Mouse (Mus musculus) liver, embryonic 11.5 days (tissue): Measurements from ENCODE around the gene Cpeb2. TPM values are rescaled to one million over a fixed set of nuclear protein-coding genes. Genes with fewer than 3 reads are reported as not detected.

ENCODE experiments used
- ATAC-seq: fragments of 200-750 bp; cut with Nextera tagmentation; replicated peaks from 2 replicates; pipeline ENCODE4 v1.8.0; 2017; ENCODE audit warnings: moderate number of reproducible peaks, mild to moderate bottlenecking, moderate TSS enrichment, moderate library complexity; ENCODE audit not compliant: low FRiP score
- DNase-seq: peaks from one replicate; pipeline ENCODE4 v3.0.0-alpha.2; 2017; ENCODE audit warnings: low spot score
- H3K27ac ChIP-seq: fragments of 300-500 bp; sonication (generic); 2 replicates; pipeline ENCODE4 v1.5.1; 2014; ENCODE audit warnings: mild to moderate bottlenecking, low read depth, low read length, control low read depth
- H3K27me3 ChIP-seq: fragments of 300-500 bp; sonication (generic); replicated peaks from 2 replicates; pipeline ENCODE4 v1.6.1; 2014; ENCODE audit warnings: low read length, mixed read lengths; ENCODE audit not compliant: control insufficient read depth, insufficient read depth
- H3K36me3 ChIP-seq: fragments of 300-500 bp; sonication (generic); 2 replicates; pipeline ENCODE4 v1.6.1; 2014; ENCODE audit warnings: mild to moderate bottlenecking, low read length, moderate library complexity, mixed read lengths; ENCODE audit not compliant: control insufficient read depth, insufficient read depth
- H3K4me1 ChIP-seq: fragments of 300-500 bp; sonication (generic); replicated peaks from 2 replicates; pipeline ENCODE4 v1.6.1; 2014; ENCODE audit warnings: low read length, mixed read lengths; ENCODE audit not compliant: control insufficient read depth, insufficient read depth
- H3K4me2 ChIP-seq: fragments of 300-500 bp; sonication (generic); 2 replicates; pipeline ENCODE4 v1.6.1; 2014; ENCODE audit warnings: mild to moderate bottlenecking, control low read depth, moderate library complexity
- H3K4me3 ChIP-seq: fragments of 300-500 bp; sonication (generic); 2 replicates; pipeline ENCODE4 v1.5.1; 2014; ENCODE audit warnings: low read depth, low read length, control low read depth
- H3K9ac ChIP-seq: fragments of 300-500 bp; sonication (generic); 2 replicates; pipeline ENCODE4 v1.6.1; 2014; ENCODE audit warnings: low read depth, low read length, control low read depth
- H3K9me3 ChIP-seq: fragments of 300-500 bp; sonication (generic); 2 replicates; pipeline ENCODE4 v1.6.1; 2016; ENCODE audit warnings: low read length, inconsistent platforms, mixed read lengths; ENCODE audit not compliant: control insufficient read depth
- WGBS: fragments of 180-500 bp; shearing (Covaris S2); extraction: QIAGEN DNeasy Blood & Tissue Kit; methylation state at CpG from one replicate; pipeline ENCODE4 v1.1.7; 2014; 5-methylcytosine and 5-hydroxymethylcytosine counted together
- polyA plus RNA-seq: library from polyadenylated mRNA; unstranded; fragments of >200 nt; fragmentation: Nextera tagmentation; extraction: Ambion mirVana; gene quantifications from 2 replicates; pipeline ENCODE4 v1.2.1, GENCODE M21; 2014

The Cpeb2 gene
- polyA plus RNA-seq, 1 experiment from 2014 or later = 1.5 TPM

DNA sequence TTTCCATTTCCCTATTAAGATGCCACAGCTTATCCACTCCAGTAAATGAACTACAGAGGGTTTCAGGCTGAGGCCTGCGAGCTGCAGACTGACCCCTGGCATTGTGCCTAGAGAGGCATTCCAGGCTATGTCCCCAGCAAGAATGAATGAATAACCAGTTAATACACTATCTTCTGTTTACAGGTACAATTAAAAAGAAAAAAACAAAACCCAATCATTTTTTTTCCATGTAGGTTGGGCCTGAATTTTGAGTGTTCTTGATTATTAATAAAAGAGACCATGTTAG lies 14.2 kb upstream of the Cpeb2 start:
- H3K27ac ChIP-seq = no peak overlapping the region
- H3K27me3 ChIP-seq = no peaks in the 10 kb centered on the region
- H3K4me2 ChIP-seq = no peak overlapping the region
- H3K4me1 ChIP-seq = no peaks in the 10 kb centered on the region
- 53% methylated on average over 1 of the region's 1 CpGs for WGBS
- H3K4me3 ChIP-seq = no peak overlapping the region
- H3K9ac ChIP-seq = no peak overlapping the region
- H3K36me3 ChIP-seq = no peaks in the 10 kb centered on the region
- H3K9me3 ChIP-seq = no peaks in the 10 kb centered on the region
- DNase-seq (no peak), ATAC-seq (no peak)

- DNase-seq = no peak
- H3K4me2 ChIP-seq = no peak overlapping the region
- H3K27ac ChIP-seq = no peak overlapping the region
Observed at GRCm38 (mm10) chr5:43223359-43223758, 9.6 kb upstream of the Cpeb2 start.

GRCm38 (mm10) chr5:43224245-43224644 lies 8.7 kb upstream of the Cpeb2 start:
- DNase-seq (no peak), ATAC-seq (no peak)
- H3K27ac ChIP-seq = no peak overlapping the region
- no peaks in the 10 kb centered on the region for H3K27me3 ChIP-seq
- no peak overlapping the region for H3K4me2 ChIP-seq
- 69% methylated on average over 3 of the region's 3 CpGs for WGBS
- no peaks in the 10 kb centered on the region for H3K36me3 ChIP-seq
- H3K9ac ChIP-seq = no peak overlapping the region
- H3K4me1 ChIP-seq = no peaks in the 10 kb centered on the region
- no peaks in the 10 kb centered on the region for H3K9me3 ChIP-seq
- H3K4me3 ChIP-seq = no peak overlapping the region

More at GRCm38 (mm10) chr5:43223359-43223758, 9.6 kb upstream of the Cpeb2 start:
- no peak overlapping the region for H3K4me3 ChIP-seq
- WGBS = 63% methylated on average over 4 of the region's 4 CpGs
- no peaks in the 10 kb centered on the region for H3K4me1 ChIP-seq
- H3K36me3 ChIP-seq = no peaks in the 10 kb centered on the region
- H3K9me3 ChIP-seq = no peaks in the 10 kb centered on the region
- ATAC-seq = no peak
- no peak overlapping the region for H3K9ac ChIP-seq
- no peaks in the 10 kb centered on the region for H3K27me3 ChIP-seq

GRCm38 (mm10) chr5:43226160-43226559 lies 6.8 kb upstream of the Cpeb2 start:
- no peak overlapping the region for H3K4me3 ChIP-seq
- H3K36me3 ChIP-seq = no peaks in the 10 kb centered on the region
- DNase-seq = no peak
- no peaks in the 10 kb centered on the region for H3K9me3 ChIP-seq
- no peak overlapping the region for H3K9ac ChIP-seq
- H3K4me1 ChIP-seq = no peaks in the 10 kb centered on the region
- no peaks in the 10 kb centered on the region for H3K27me3 ChIP-seq
- no peak for ATAC-seq
- no peak overlapping the region for H3K4me2 ChIP-seq
- H3K27ac ChIP-seq = no peak overlapping the region

DNA sequence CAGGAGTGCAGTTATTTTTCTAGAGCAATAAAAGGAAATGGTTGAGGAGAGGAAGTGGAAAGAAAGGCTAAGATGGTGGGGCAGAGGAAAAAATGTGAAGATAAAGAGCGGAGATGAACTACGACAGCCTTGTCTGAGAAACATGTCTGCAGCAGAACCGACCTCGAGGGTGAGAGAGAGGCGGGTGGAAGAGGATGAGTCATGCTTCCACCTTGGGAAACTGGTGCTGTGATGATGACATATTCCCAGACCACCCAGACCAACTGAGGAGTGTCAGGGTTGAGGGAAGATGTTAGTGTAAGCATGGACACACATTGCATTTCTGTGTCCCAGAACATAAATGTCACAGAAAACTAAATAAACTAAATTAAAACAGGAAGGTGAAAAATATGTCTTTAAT lies 5.4 kb upstream of the Cpeb2 start:
- Histone ChIP-seq H3K9ac (no peak overlapping the region), H3K27me3 (no peaks in the 10 kb centered on the region), H3K27ac (no peak overlapping the region), H3K4me1 (no peaks in the 10 kb centered on the region), H3K36me3 (no peaks in the 10 kb centered on the region), H3K4me3 (no peak overlapping the region), H3K4me2 (no peak overlapping the region), H3K9me3 (no peaks in the 10 kb centered on the region)
- DNase-seq (no peak), ATAC-seq (no peak)
- 36% methylated on average over 5 of the region's 5 CpGs for WGBS

- Histone ChIP-seq H3K27ac (no peak overlapping the region), H3K4me2 (no peak overlapping the region), H3K9ac (no peak overlapping the region), H3K36me3 (no peaks in the 10 kb centered on the region), H3K4me3 (no peak overlapping the region), H3K4me1 (peaks cover 2% of the 10 kb centered on the region), H3K9me3 (no peaks in the 10 kb centered on the region), H3K27me3 (peaks cover 2% of the 10 kb centered on the region; the same call in 1 of the 2 replicates)
- WGBS = 79% methylated on average over 2 of the region's 2 CpGs
- DNase-seq (no peak), ATAC-seq (no peak)
Observed at GRCm38 (mm10) chr5:43231061-43231460, 1.9 kb upstream of the Cpeb2 start.

GRCm38 (mm10) chr5:43232149-43232479 lies 856 bp upstream of the Cpeb2 start:
- ATAC-seq (no peak), DNase-seq (no peak)
- Histone ChIP-seq H3K27ac (peak overlapping the region; percentile 96), H3K9ac (peak overlapping the region; percentile 83), H3K4me2 (peak overlapping the region; percentile 99), H3K9me3 (no peaks in the 10 kb centered on the region), H3K36me3 (no peaks in the 10 kb centered on the region), H3K4me1 (peaks cover 3% of the 10 kb centered on the region), H3K27me3 (peaks cover 2% of the 10 kb centered on the region; the same call in 1 of the 2 replicates), H3K4me3 (peak overlapping the region; percentile 89)
- WGBS = 5% methylated on average over 6 of the region's 6 CpGs

GRCm38 (mm10) chr5:43233316-43234181 lies 579 bp downstream of the Cpeb2 start:
- peak; percentile 58 for ATAC-seq
- Histone ChIP-seq H3K9ac (peak overlapping the region; percentile 83), H3K36me3 (no peaks in the 10 kb centered on the region), H3K4me3 (peak overlapping the region; percentile 89), H3K4me2 (peak overlapping the region; percentile 99), H3K9me3 (no peaks in the 10 kb centered on the region), H3K27ac (peak overlapping the region; percentile 96), H3K27me3 (peaks cover 2% of the 10 kb centered on the region; the same call in 1 of the 2 replicates), H3K4me1 (peaks cover 3% of the 10 kb centered on the region)
- DNase-seq = peak; percentile 81
- under 1% methylated on average over 85 of the region's 101 CpGs for WGBS
